ENCODE assay signal across 16 mouse cellular contexts in the genomic region with DNA sequence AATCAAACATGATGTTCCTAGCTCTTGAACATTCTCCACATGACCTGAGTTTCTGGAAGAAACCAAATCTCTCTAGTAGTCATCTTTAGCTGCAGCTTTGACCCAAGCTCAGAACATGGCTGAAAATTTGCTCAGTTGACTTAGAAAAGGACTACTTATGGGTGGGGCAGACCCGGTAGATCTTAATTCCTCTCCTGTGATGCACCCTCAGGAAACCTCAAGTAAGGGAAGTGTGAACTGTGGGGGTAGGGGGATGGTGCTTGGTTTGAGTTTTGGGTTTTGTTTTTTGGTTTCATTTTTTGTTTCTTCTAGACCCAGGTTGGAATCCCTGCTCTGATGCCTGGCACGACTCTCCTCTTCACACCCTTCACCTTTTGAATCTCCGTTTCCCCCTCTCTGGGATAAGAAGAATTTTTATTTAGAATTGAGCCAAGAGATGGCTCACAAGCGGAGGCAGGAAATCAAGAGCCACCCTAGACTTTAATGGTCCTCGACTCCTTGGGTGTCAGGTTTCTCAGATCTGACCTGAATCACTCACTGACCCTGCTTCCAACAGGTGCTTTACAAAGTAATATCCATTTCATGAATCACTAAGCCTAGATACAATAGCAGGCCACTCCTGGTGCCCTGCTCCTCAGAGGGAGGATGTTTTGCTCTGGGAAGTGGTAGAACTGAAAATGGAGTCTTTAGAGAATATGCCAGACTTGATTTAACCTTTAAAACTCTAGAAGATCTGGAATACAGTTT. TPM values are rescaled to one million over a fixed set of nuclear protein-coding genes. Genes with fewer than 3 reads are reported as not detected.
DNase-seq lines count a peak whose midpoint lies in the region; ATAC-seq and TF ChIP-seq lines count a peak whose summit lies in the region.
"Had no signal": no experiment of that assay in that cellular context is flagged by ENCODE, and none has a peak within 500 bp of the region (broad histone marks: within the 10 kb centered on the region; RNA-seq: fewer than 3 reads in every experiment).

No protein-coding gene starts in this region.

- no peak overlapping the region for H3K9ac ChIP-seq in midbrain, postnatal 0 days (replicated peaks; ENCODE audit: low read length, poor library complexity, severe bottlenecking)
- no peak overlapping the region for H3K9ac ChIP-seq in hindbrain, embryonic 14.5 days
- H3K9ac ChIP-seq: limb, embryonic 12.5 days; lung, embryonic 15.5 days; midbrain, embryonic 12.5 days had no signal

- no peaks in the 10 kb centered on the region for H3K36me3 ChIP-seq in myocyte (ENCODE audit: control insufficient read depth, insufficient read depth)
- H3K36me3 ChIP-seq in midbrain, postnatal 0 days (ENCODE audit: insufficient read depth, low read length), result no peaks in the 10 kb centered on the region
- no peaks in the 10 kb centered on the region for H3K36me3 ChIP-seq in hindbrain, embryonic 14.5 days (replicated peaks; ENCODE audit: control insufficient read depth, insufficient read depth)
- H3K36me3 ChIP-seq: limb, embryonic 12.5 days; lung, embryonic 15.5 days; midbrain, embryonic 12.5 days had no signal

- TF ChIP-seq CTCF in midbrain, postnatal 0 days (IDR thresholded peaks at IDR 0.05), result no peak

- H3K9me3 ChIP-seq in midbrain, postnatal 0 days (ENCODE audit: low read length), result no peaks in the 10 kb centered on the region
- no peaks in the 10 kb centered on the region for H3K9me3 ChIP-seq in hindbrain, embryonic 14.5 days (ENCODE audit: control insufficient read depth, low read length)
- H3K9me3 ChIP-seq: limb, embryonic 12.5 days; lung, embryonic 15.5 days; midbrain, embryonic 12.5 days had no signal

- H3K4me1 ChIP-seq in midbrain, postnatal 0 days (ENCODE audit: insufficient read depth, low read length), result peaks cover 13% of the 10 kb centered on the region; the same call in 1 of the 2 replicates
- peaks cover 7% of the 10 kb centered on the region; the same call in 1 of the 2 replicates for H3K4me1 ChIP-seq in hindbrain, embryonic 14.5 days (replicated peaks; ENCODE audit: control insufficient read depth, insufficient read depth, low read length)

- peak; percentile 53 for ATAC-seq in activated CD4-positive, CD25-positive, alpha-beta regulatory T cell, adult 4 months
- no peak for ATAC-seq in midbrain, postnatal 0 days (ENCODE audit: low FRiP score)
- no peak for ATAC-seq in hindbrain, embryonic 14.5 days (ENCODE audit: low FRiP score)
- ATAC-seq: hindbrain, embryonic 16.5 days; Patski had no signal

- no peak overlapping the region for H3K27ac ChIP-seq in midbrain, postnatal 0 days (ENCODE audit: low read depth, low read length)
- H3K27ac ChIP-seq in hindbrain, embryonic 14.5 days, result no peak overlapping the region
- H3K27ac ChIP-seq: gastrocnemius, adult 2 months; limb, embryonic 12.5 days; lung, embryonic 15.5 days; midbrain, embryonic 12.5 days had no signal

- no peaks in the 10 kb centered on the region for H3K27me3 ChIP-seq in myocyte (ENCODE audit: control insufficient read depth, insufficient read depth, insufficient read length)
- no peaks in the 10 kb centered on the region for H3K27me3 ChIP-seq in midbrain, postnatal 0 days (ENCODE audit: insufficient read depth, low read length)
- H3K27me3 ChIP-seq in hindbrain, embryonic 14.5 days (ENCODE audit: control insufficient read depth, insufficient read depth, low read length), result no peaks in the 10 kb centered on the region
- H3K27me3 ChIP-seq: limb, embryonic 12.5 days; lung, embryonic 15.5 days; midbrain, embryonic 12.5 days; Patski had no signal

- no peak overlapping the region for H3K4me3 ChIP-seq in myocyte
- H3K4me3 ChIP-seq in midbrain, postnatal 0 days (ENCODE audit: low read depth, low read length), result no peak overlapping the region
- H3K4me3 ChIP-seq in hindbrain, embryonic 14.5 days (replicated peaks; ENCODE audit: low read length), result no peak overlapping the region
- H3K4me3 ChIP-seq: gastrocnemius, adult 2 months; limb, embryonic 12.5 days; lung, embryonic 15.5 days; midbrain, embryonic 12.5 days had no signal

- TF ChIP-seq POLR2A in myocyte (IDR thresholded peaks at IDR 0.05; ENCODE audit: insufficient read length, low read depth), result no peak

- no peak overlapping the region for H3ac ChIP-seq in myocyte (ENCODE audit: control insufficient read depth, insufficient read length)

- DNase-seq in 416B (ENCODE audit: low read depth), result peak; percentile 51
- peak; percentile 44 to 53 for DNase-seq in B cell, adult 2 months
- no peak for DNase-seq in urinary bladder, postnatal 4 days (ENCODE audit: low spot score in 2 of 2)
- no peak for DNase-seq in midbrain, postnatal 0 days (ENCODE audit: low spot score)
- no peak for DNase-seq in hindbrain, embryonic 14.5 days (ENCODE audit: low spot score)
- DNase-seq: adrenal gland, postnatal 36 days; cerebellum, adult 11-12 months; gastrocnemius, adult 2 months; kidney, postnatal 14 days had no signal

- peaks cover 23% of the 10 kb centered on the region for H3K79me2 ChIP-seq in myocyte (ENCODE audit: control insufficient read depth, insufficient read depth)

- 82% methylated on average over 5 of the region's 5 CpGs for WGBS in midbrain, postnatal 0 days
- WGBS in hindbrain, embryonic 14.5 days, result 79% methylated on average over 5 of the region's 5 CpGs

- H3K4me2 ChIP-seq in myocyte (ENCODE audit: low read depth), result peak overlapping the region; percentile 96
- H3K4me2 ChIP-seq in midbrain, postnatal 0 days (ENCODE audit: low read depth, low read length, poor library complexity, severe bottlenecking), result no peak overlapping the region
- no peak overlapping the region for H3K4me2 ChIP-seq in hindbrain, embryonic 14.5 days (replicated peaks)
- H3K4me2 ChIP-seq: limb, embryonic 12.5 days; lung, embryonic 15.5 days; midbrain, embryonic 12.5 days had no signal

TF ChIP-seq in myocyte, 11 proteins besides CTCF, POLR2A, EP300 and RAD21:
- TF ChIP-seq POLR2AphosphoS2 (IDR thresholded peaks at IDR 0.05; ENCODE audit: insufficient read length, low read depth), result no peak
- no peak for TF ChIP-seq USF1 (IDR thresholded peaks at IDR 0.05; ENCODE audit: low read depth)
- peak in 1 of 3 experiments; percentile 61 for TF ChIP-seq MYOD1 (IDR thresholded peaks at IDR 0.05; ENCODE audit: control insufficient read depth in 1 of 3, insufficient read length in 2 of 3, low read depth in 2 of 3)
- TF ChIP-seq TCF3 (IDR thresholded peaks at IDR 0.05; ENCODE audit: insufficient read length, low read depth), result no peak
- TF ChIP-seq SRF (IDR thresholded peaks at IDR 0.05; ENCODE audit: control insufficient read depth, insufficient read length, low read depth), result no peak

RNA-seq across cellular contexts. Expression of a gene that starts 2.2 kb away (rescaled TPM):
- polyA plus RNA-seq in activated CD4-positive, CD25-positive, alpha-beta regulatory T cell, adult 4 months (2017; shearing (Covaris generic)), result 1 to 10 TPM; 4.5 to 9.2 TPM
- polyA plus RNA-seq in myocyte (2012; fragmentation: generic; extraction: Trizol), result 17.3 TPM
- total RNA-seq in midbrain, postnatal 0 days (2014; rRNA removed), result 47.3 and 49.0 TPM in 2 replicates
- polyA plus RNA-seq in midbrain, postnatal 0 days (2015; fragmentation: Nextera tagmentation; extraction: Ambion mirVana), result 14.4 and 16.8 TPM in 2 replicates
- polyA plus RNA-seq in hindbrain, embryonic 14.5 days (2014; fragmentation: Nextera tagmentation; extraction: Ambion mirVana), result 10.8 and 11.3 TPM in 2 replicates

Comparison
In these comparisons a context has a peak if more than half of its experiments do, and no peak if none do; other contexts are left out.
1. DNase-seq: peak in 416B (single experiment) and B cell, adult 2 months (2 of 2); none in urinary bladder, postnatal 4 days (0 of 2), midbrain, postnatal 0 days (single experiment) and hindbrain, embryonic 14.5 days (single experiment).